Mouse (Mus musculus) left cerebral cortex, adult 11 months (tissue): Measurements from ENCODE around the gene Rab3il1.
A peak's percentile ranks its signal among the peaks of the same experiment; 100 is the strongest.

Experiments
- DNase-seq: peaks from one replicate; pipeline ENCODE4 v3.0.0; 2022; ENCODE audit warnings: low spot score

Gene Rab3il1

DNA sequence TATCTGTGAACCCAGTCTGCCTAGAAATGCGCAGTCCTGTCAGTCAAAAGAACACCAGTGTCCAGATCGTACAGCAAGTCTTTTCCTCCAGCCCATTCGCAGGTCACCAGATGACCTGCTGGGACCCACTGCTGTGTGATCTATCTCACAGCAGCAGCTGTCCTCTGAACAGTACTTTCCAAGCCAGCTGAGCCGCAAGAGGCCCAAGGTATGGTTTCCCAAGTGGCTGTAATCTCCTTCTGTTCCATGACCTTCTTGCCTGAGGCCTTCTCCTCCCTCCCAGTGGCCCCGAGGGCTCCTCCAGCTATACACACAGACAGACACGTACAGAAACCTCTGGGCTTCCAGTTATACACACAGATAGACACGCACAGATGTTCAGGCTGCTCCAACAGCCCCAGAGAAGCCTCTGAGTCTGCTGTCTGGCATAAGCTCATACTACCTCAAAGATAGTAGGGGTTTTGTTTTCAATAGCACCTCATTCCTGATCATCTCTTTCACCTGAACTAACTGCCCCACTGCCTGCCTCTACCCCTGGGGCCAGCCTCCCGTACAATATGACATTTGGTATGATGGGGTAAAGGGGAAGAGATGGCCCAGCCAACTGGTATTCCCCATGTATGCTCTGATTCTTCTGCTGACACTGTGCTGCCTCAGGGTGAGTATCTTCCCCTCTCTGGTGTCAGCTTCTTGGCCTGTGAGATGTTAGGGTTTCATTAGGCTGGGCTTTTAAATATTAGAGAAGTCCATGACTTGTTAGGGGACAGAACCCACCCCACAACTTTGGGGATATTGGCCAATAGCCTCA lies 59.5 kb downstream of the Rab3il1 start:
- DNase-seq = no peak

DNA sequence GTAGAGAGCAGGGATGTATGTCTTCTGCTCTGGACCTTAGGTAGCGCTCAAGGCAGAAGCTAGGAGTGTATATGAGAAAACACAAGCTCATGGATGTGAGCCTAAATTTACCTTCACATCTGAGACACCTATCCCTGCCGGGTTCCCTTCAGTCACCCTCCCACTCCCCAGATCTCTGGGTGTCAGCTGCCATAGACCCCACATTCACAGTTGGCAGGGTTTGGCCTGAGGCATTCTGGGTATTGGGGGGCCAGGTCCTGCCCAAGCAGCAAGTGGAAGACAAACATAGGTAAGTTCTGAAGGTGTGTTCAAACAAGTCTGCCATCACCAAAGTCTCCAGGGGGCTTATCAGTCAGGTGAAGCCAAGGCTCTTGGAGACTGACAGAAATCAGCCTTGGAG lies 60.2 kb downstream of the Rab3il1 start:
- no peak for DNase-seq

DNA sequence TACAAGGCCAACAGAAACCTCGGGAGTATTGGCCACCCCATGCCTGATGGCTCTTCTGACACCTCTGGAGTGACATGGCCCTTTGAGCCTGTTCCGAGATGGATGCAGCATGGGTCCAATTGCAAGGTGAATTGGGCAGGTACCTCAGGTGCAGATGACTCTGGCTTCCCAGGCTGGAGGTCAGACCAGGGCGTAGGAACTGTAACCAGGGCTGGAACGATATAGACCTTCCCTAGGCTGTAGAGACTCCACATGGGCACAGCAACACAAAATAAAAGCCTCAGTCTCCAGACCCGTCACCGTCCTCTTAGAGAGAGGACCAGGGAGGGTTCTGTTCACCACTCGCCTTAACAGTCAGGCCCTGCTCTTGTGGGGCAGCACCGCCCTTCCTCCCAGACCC lies 60.8 kb downstream of the Rab3il1 start:
- DNase-seq = no peak

DNA sequence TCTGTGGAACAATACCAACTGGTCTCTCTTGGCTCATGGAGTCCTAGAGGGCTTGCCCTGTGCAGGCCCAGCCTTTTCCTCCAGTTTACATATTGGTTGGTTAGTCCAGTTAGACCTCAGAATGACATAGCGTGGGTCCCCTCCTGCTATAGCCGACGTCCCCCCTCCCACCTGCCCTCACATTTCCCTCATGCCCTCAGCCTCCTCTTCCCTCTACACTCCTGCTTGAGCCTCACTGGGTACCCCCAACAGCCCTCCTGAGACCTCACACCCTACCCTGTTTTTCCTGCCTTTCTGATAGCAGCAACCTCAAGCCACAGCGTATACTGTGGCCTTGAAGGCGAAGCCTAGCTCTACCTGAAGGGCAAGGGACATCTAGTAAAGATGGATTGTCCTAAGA lies 61.4 kb downstream of the Rab3il1 start:
- no peak for DNase-seq

DNA sequence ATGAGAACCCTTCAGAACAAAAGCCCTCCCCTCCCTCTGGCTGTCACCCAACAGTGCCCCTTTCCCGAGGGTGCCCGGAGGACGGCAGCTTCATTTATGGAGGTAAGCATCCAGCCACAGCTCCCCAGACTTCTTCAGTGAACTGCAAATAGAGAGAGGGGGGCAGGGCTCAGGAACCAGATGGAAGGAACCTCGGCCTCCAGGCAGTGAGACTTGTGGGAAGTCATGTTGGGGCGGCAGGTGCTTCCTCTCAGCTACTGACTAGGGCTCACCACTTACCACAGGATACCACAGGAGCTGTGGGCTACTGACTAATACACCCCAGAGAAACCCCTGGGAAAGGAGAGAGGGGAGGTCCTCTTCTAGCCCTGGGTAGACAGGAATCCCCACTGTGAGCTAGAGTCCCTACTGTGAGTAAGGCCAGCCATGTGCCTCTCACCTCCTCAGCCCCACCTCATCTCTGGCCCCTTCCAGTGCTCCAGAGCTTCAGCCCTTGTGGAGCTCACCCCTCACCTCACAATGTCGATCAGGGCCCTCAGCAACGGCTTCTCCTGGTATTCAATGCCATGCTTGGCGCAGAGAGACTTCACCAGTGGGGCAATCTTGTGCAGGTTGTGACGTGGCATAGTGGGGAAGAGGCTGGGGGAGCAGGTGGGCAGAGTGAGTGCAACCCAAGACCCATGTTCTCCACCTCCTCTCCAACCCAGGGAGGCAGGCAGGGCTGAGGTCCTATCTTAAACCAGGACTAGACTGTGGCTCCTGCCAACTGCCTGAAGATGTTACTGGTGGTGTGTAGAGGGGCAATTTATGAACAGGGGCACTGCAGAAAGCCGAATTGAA lies 62.9 kb downstream of the Rab3il1 start:
- no peak for DNase-seq

DNA sequence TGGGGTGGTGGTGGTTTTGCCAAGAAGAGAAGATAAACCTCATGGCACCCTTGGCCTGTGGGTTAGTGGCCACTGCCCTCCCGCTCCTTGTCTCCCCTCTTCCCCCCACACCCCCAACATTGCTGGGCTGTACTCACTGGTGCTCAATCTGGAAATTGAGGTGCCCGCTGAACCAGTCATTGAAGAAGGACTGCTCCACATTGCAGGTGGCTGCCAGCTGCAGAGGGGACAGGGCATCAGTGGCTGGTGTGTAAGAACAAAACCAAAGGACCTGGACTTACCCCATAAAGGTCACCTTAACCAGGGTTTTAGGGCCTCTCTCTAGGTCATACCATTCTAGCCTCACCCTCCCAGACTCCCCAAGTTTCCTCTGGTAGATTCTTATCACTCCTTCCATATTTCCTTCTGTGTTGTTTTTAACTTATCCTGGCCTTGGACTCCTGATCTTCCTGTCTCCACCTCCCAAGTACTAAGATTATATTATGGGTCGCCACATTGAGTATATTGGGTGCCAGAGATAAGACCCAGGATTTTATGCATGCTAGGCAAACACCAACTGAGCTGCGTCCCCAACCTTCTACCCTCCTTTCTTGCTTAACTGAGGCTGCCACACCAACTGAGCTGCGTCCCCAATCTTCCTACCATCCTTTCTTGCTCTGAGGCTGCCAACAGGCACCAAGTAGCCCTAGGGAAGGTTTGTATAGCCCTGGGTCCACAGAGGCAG lies 64.2 kb downstream of the Rab3il1 start:
- no peak for DNase-seq

DNA sequence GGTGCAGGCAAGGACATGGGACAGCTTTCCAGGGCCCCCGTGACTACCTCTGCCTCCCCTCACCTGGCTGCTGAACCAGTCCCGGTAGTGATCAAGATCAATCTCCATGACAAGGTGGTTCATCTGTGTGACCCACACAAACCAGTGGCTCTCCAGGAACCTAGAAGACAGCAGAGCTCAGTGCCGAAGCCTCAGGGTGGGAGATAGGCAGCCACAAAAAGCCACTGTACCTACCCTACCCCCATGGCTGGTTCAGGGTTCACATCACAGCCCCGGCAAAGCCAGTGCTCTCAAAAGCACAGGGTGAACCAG lies 64.7 kb downstream of the Rab3il1 start:
- no peak for DNase-seq

DNA sequence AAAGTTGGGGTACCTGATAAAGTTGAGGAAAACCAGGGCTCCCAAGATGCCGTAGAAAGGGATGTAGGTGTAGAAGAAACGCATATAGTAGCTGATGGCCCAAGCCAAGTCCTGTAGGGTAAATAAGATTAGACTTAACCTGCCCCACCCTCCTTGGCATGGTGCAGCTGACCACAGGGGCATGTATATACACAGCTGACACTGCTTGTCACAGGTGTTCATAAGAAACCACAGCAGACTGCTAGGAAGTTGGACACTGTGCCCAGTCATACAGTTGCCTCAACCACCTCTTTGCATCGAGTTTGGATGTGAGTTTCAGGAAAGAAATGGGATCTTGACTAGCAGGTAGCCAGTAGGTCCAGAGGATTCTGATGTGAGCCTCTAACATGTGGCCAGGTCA lies 65.0 kb downstream of the Rab3il1 start:
- DNase-seq = no peak

DNA sequence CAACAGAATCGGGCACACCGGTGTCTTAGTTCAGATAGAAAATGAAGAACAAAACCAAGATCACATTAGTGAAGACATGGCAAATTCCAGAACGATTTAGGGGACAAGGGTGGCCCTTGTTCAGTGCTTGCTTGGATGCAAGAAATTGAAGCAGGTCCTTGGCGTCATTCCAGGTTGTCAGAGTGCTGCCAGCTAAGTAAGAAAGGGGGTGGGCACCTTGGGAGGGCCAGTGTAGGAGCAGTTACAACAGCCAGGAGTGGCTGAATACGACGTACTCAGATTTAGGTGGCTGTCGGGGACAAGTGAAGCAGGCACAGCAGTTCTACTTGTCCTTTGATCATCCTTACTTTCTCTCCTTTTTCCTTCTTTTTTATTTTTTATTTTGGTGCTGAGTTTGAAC lies 66.2 kb downstream of the Rab3il1 start:
- DNase-seq = no peak

DNA sequence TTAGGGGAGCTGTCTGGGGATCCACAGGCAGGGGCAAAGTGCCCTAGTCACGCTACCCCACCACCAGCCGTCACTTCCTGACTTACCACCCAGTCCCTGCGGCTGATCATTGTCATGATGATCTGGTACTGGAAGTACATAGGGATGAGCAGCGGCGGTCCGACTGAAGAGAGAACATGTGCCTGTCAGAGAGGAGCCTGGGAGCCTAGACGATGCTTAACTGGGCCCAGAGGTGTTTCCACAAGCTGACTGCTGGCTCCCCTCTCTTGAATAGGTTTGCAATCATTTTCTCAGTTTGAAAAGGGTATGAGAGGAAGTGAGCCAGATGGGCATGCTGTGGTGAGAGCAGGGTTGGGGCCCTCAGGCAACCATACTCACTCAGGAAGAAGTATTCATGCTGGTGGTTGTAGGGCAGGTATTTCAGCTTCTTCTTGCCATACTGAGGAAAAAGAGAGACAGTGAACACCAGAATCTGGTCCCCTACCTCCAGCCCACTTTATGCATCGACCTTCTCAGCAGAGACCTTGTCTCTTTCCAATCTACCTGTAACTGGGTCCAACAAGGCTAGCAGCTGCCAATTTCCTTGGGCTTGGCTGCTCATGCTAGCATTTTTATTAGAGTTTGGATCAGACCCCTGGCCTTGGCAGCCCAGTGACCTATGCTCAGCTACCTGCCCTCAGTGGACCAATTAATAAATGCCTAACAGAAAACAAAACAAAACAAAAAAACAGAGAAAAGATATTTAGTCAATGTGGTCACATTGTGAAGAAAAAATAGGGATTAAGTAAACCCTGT lies 68.9 kb downstream of the Rab3il1 start:
- DNase-seq = no peak

DNA sequence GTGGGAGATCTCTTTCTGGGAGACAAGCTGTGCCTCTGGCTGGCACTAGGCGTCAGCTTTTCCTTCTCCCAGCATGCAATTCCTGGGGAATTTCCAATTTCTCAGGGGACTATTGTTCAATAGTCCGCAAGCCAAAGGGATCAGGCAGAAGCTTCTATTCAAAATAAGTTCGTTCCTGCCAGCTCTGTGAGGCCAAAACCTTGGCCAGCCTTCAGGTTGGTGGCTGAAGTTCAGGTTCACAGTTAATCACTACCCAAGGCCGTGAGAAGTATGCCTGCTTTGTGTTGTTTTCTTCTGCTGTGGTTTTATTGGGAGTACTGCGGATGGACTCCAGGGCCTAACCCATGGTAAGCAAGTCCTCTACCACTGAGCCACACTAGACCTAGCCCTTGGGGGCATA lies 69.7 kb downstream of the Rab3il1 start:
- DNase-seq = peak; percentile 42

DNA sequence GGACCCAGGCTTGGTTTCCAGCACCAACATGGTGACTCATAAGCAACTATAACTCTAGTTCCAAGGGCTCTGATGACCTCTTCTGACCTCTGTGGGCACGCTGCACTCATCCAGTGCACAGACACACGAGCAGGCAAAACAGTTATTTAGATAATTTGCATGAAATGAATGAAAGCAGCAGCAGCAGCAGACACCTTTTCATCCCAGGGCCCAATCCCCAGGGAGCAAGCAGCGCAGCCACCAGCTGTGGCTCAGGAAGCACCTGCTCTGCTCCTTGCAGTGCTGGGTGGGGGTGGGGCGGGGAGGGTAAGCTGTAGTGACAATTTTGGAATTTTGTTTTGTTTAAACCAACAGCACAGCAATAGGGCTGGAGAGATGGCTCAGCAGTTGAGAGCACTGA lies 70.4 kb downstream of the Rab3il1 start:
- DNase-seq = no peak

DNA sequence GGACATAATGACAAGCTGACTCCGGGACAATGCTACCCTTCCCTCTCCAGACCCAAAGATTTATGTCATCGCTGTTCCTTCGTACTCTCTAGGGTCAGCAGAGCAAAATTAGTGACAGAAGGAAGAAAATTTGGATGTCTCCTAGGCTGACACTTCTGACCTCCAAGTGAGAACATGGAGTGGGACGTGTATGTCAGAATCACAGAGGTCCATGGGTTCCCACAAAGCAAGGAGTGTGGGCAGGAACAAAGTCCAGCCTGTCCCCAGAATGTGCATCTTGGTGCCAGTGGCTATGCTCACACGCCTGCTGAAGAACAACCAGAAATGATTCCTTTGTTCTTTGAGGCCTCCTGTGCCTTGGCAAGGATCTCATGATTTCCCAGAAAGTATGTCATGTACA lies 71.7 kb downstream of the Rab3il1 start:
- no peak for DNase-seq

DNA sequence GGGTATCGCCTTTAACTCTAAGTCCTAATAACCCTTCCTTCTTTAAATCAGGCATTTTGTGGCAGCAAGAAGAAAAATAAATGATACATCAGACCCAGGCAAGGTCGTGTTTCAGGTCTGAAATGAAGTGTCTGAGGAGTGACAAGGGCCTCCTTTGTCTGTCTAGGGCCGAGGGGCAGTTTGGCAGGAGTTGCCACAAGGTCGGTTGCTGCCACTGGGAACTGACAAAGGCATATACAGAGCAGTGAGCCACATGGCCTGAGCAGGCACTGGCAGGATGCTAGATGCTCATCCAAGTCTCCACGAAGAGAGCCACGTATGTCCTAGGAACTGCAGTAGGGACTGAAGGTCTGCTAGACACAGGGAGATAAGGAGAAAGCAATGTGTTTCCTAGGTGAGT lies 76.9 kb downstream of the Rab3il1 start:
- DNase-seq = no peak

DNA sequence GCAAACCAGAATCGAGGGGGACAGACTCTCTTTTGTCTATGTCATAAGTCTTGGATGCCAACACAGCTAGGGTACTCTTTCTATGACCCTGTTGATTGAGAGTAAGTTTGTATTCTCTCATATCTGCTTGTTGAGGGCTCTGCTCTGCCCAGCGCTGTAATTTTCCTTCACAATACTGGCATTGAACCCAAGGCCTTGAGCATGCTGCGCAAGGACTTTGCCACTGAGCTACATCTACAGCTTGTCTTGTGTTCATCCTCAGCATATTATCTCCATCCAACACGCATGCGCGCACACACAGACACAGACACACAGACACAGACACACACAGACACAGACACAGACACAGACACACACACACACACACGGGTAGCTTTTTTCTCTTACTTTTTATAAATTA lies 78.9 kb downstream of the Rab3il1 start:
- no peak for DNase-seq

DNA sequence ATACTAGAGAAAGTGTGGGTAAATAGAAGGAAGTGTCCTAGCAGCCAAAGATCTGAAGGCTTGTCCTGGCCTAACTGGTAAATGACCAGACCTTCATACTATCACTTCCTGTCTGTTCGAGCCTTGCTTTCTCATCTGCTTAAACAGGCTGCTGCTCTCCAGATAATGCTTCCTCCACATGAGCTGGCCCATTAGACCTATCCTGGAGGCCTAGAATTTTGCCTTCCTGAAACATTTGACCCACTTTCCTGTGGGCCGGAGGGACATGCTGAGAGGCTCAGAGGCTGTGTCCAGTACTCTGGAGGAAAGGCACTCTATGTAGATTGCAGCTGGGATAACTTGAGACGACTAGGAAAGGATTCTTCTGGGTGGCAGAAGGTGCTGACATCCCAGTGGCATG lies 80.6 kb downstream of the Rab3il1 start:
- no peak for DNase-seq

DNA sequence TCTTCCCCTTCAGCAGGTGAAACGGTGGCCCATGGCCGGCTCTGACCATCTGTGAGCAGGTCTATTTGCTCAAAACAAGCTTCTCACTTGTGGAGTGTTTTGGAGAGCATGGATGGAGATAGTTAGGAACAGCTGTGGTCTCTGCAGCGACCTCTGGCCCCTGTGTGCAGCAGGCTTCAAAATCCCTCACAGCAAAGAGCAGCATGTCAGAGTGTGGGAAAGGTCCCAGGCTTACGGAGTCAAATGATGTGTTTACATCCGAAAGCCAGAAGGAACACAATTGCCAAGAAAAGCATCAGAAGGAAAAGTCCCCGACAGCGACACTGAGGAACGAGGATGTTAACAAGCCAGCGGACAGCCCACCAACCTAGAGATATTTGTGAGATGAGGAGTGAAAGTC lies 84.0 kb downstream of the Rab3il1 start:
- DNase-seq = no peak

DNA sequence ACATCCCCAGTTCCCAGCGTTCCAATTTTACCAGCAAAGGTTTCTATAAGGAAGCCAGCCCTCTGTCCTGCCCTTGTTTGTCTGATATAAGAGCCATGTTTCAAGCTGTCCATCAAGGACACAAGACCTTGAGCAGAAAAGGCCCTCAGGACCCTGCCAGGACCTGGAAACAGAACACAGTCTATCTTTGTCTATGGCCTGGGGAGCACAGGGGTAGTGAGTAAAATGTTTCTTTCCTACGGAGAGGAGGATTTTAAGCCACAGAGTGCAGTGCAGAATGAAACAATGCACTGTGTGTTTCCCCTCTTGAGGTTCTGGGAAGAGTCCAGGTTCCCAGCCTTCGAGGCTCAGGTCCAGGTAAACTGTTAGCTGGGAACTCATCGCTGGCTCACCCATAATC lies 85.5 kb downstream of the Rab3il1 start:
- no peak for DNase-seq
